Mouse (Mus musculus): ENCODE results near the gene Cldn3. TPM values are rescaled to one million over a fixed set of nuclear protein-coding genes. Genes with fewer than 3 reads are reported as not detected.

The Cldn3 gene
- total and polyA plus RNA-seq, 2 experiments from 2014 or later = 1.4 to 15.2 TPM

DNA sequence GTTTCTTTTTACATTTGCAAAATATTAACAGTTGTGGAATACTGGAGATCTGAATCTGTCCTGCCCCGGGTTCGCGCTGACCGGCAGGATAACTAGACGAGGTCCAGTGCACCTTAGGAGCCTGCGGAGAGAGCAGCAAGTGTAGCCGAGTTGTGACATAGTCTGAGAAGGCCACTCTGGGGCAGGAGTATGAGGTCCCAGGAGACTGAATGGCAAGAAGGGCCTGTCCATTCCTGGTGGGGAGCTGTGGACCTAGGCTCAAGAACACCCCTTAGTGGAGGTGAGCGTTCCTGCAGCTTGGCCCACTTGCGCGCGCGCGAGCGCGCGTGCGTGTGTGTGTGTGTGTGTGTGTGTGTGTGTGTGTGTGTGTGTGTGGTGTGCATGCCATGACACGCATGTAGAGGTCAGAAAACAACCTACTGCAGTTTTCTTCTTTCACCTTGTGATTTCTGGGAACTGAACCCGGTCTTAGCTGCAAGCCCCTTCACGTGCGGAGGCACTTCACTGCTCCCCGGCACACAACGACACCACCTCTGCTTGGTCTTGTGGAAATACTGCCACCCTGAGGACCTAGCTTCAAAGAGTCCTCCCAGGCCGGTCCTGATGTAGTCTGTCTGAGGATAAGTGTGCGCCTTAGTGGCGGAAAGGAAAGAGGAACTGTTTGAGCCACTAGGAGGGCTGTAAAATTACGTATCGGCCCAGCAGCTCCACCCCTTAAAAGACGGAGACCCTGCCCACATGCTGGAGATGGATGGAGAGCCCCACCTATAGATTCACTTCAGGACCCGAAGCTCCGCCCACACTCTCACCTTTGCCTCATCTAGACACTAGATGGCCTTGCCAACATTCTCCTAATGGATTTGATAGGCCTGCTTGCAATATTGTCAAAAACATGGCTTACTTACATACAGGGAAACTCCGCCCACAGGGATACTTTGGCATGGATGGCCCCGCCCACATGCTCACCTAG lies 19.9 kb upstream of the Cldn3 start:
- peak; percentile 43 for DNase-seq (ENCODE audit: low spot score)
- H3K27ac ChIP-seq (ENCODE audit: low read depth) = no peak overlapping the region

DNA sequence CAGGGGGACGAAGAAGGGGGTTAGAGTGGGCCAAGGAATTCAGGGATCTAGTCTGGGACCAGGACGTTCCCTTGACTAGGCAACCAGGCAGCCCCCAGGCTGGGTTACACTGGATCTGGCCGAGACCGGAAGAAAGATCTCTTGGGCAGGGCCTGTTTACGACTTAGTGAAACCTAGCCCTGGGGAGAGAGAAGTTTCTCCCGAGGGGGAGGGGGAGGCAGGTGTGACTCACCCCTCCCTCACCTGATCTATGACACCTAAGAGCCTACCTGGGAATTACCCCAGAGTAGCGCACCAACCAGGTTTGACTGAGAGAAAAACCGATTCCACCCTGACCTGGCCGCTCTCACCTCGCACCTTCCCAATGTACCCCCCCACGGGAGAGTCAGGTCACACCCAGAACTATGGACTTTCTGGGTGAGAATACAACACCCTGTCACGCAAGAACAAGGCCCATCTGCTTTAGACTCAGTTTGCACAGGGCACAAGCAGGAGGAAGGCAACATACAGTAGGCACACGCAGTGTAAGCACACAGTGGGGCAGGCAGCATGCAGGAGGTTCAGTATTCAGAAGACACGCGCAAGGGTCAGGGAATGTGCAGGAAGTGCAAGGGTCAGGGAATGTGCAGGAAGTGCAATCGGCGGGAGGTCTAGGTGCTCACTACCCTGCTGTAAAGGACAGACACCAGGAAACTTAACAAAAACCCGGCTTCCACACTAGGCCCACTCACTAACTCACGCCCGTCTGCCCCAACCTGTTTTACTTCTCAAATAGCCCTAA lies 18.7 kb upstream of the Cldn3 start:
- Histone ChIP-seq H3K4me2 (ENCODE audit: low read depth, low read length) (no peak overlapping the region), H3K9me3 (replicated peaks; ENCODE audit: control insufficient read depth, low read length) (no peaks in the 10 kb centered on the region), H3K36me3 (replicated peaks; ENCODE audit: control insufficient read depth, insufficient read depth, low read length) (no peaks in the 10 kb centered on the region), H3K9ac (replicated peaks; ENCODE audit: low read depth, low read length) (no peak overlapping the region), H3K27ac (ENCODE audit: low read depth) (no peak overlapping the region), H3K4me1 (ENCODE audit: control insufficient read depth, insufficient read depth) (peaks cover 7% of the 10 kb centered on the region; the same call in 1 of the 2 replicates), H3K4me3 (ENCODE audit: low read depth, low read length) (no peak overlapping the region), H3K27me3 (ENCODE audit: control insufficient read depth, insufficient read depth, low read length) (peaks cover 16% of the 10 kb centered on the region)
- ATAC-seq (ENCODE audit: insufficient read depth, low read depth) (no peak), DNase-seq (ENCODE audit: low spot score) (no peak)
- TF ChIP-seq EP300 (IDR thresholded peaks at IDR 0.05; ENCODE audit: low read depth) (no peak), CTCF (IDR thresholded peaks at IDR 0.05; ENCODE audit: low read depth) (no peak)
- 75% methylated on average over 20 of the region's 20 CpGs for WGBS

More for the DNA sequence above, 19.9 kb upstream of the Cldn3 start:
- no peak for TF ChIP-seq EP300 (IDR thresholded peaks at IDR 0.05; ENCODE audit: low read depth)
- peak; percentile 41 for TF ChIP-seq CTCF (IDR thresholded peaks at IDR 0.05; ENCODE audit: low read depth)
- 7% methylated on average over 33 of the region's 33 CpGs for WGBS
- H3K4me1 ChIP-seq (ENCODE audit: control insufficient read depth, insufficient read depth) = peaks cover 7% of the 10 kb centered on the region; the same call in 1 of the 2 replicates
- no peak overlapping the region for H3K9ac ChIP-seq (replicated peaks; ENCODE audit: low read depth, low read length)
- peak overlapping the region; percentile 22 for H3K4me3 ChIP-seq (ENCODE audit: low read depth, low read length)
- no peaks in the 10 kb centered on the region for H3K36me3 ChIP-seq (replicated peaks; ENCODE audit: control insufficient read depth, insufficient read depth, low read length)
- ATAC-seq (ENCODE audit: insufficient read depth, low read depth) = peak; percentile 47; the same call in 1 of the 2 replicates
- H3K4me2 ChIP-seq (ENCODE audit: low read depth, low read length) = peak overlapping the region; percentile 53
- H3K9me3 ChIP-seq (replicated peaks; ENCODE audit: control insufficient read depth, low read length) = no peaks in the 10 kb centered on the region
- peaks cover 16% of the 10 kb centered on the region for H3K27me3 ChIP-seq (ENCODE audit: control insufficient read depth, insufficient read depth, low read length)

DNA sequence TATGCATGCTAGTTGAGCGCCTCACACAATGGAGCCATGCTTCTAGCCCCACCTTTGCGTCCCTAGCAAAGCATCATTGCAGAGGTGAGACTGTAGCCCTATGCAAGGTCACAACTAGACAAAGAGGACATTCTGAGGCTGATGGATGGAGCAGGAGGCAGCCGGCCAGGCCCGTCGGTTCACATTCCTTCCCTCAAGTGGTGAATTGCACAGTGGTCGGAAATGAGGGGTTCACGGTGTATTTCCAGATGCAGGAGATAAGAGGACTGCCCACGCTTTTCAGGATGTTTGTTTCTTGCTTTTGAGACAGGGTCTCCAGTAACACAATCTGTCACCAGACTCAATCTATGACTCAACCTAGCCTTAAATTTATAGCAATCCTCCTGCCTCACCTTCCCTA lies 15.3 kb upstream of the Cldn3 start:
- no peak overlapping the region for H3K4me2 ChIP-seq (ENCODE audit: low read depth, low read length)
- no peak overlapping the region for H3K9ac ChIP-seq (replicated peaks; ENCODE audit: low read depth, low read length)
- peaks cover 10% of the 10 kb centered on the region; the same call in 1 of the 2 replicates for H3K4me1 ChIP-seq (ENCODE audit: control insufficient read depth, insufficient read depth)
- 40% methylated on average over 8 of the region's 8 CpGs for WGBS
- H3K4me3 ChIP-seq (ENCODE audit: low read depth, low read length) = no peak overlapping the region
- no peaks in the 10 kb centered on the region for H3K36me3 ChIP-seq (replicated peaks; ENCODE audit: control insufficient read depth, insufficient read depth, low read length)
- DNase-seq (ENCODE audit: low spot score) (no peak), ATAC-seq (ENCODE audit: insufficient read depth, low read depth) (no peak)
- H3K27ac ChIP-seq (ENCODE audit: low read depth) = no peak overlapping the region
- TF ChIP-seq CTCF (IDR thresholded peaks at IDR 0.05; ENCODE audit: low read depth) (no peak), EP300 (IDR thresholded peaks at IDR 0.05; ENCODE audit: low read depth) (no peak)
- H3K27me3 ChIP-seq (ENCODE audit: control insufficient read depth, insufficient read depth, low read length) = peaks cover 16% of the 10 kb centered on the region
- H3K9me3 ChIP-seq (replicated peaks; ENCODE audit: control insufficient read depth, low read length) = no peaks in the 10 kb centered on the region

DNA sequence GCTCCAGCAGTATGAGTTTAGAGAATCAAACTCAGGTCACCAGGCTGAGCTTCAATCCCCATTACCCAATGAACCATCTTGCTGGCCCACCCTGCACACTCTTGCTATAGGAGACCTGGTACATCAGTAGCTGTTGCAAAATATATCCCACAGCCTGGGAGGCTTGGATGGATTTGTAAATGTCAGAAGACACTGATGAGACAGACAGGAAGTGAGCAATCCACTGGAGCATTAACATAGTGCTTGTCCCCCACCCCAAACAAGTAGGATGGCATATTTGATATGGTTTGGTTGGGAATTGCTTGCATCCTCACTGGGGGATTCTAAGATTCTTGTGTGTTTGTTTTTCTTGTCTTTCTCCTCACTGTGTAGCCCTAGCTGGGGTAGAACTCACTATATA lies 12.9 kb upstream of the Cldn3 start:
- ATAC-seq (ENCODE audit: insufficient read depth, low read depth) (no peak), DNase-seq (ENCODE audit: low spot score) (no peak)
- Histone ChIP-seq H3K27me3 (ENCODE audit: control insufficient read depth, insufficient read depth, low read length) (no peaks in the 10 kb centered on the region), H3K4me1 (ENCODE audit: control insufficient read depth, insufficient read depth) (peaks cover 4% of the 10 kb centered on the region; the same call in 1 of the 2 replicates), H3K9ac (replicated peaks; ENCODE audit: low read depth, low read length) (no peak overlapping the region), H3K27ac (ENCODE audit: low read depth) (no peak overlapping the region), H3K4me2 (ENCODE audit: low read depth, low read length) (no peak overlapping the region), H3K4me3 (ENCODE audit: low read depth, low read length) (no peak overlapping the region), H3K36me3 (replicated peaks; ENCODE audit: control insufficient read depth, insufficient read depth, low read length) (no peaks in the 10 kb centered on the region), H3K9me3 (replicated peaks; ENCODE audit: control insufficient read depth, low read length) (no peaks in the 10 kb centered on the region)
- TF ChIP-seq EP300 (IDR thresholded peaks at IDR 0.05; ENCODE audit: low read depth) = no peak
- TF ChIP-seq CTCF (IDR thresholded peaks at IDR 0.05; ENCODE audit: low read depth) = no peak

DNA sequence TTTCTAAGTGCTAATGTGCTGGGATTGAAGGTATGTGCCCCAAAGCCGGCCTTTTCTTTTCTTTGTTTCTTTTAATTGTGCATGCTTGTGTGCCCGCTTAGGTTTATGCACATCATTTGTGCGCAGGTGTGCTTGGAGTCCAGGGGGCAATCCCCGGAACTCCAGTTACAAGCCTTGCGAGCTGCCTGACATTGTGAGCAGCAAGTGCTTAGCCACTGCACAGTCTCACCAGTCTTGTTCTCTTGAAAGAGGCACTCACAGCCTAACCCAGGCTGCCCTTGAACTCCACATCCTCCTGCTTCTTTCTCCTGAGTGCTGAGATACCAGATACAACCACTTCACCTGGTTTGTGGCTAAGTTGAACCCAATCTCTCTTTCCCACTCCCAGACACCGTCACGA lies 12.5 kb upstream of the Cldn3 start:
- TF ChIP-seq CTCF (IDR thresholded peaks at IDR 0.05; ENCODE audit: low read depth) (no peak), EP300 (IDR thresholded peaks at IDR 0.05; ENCODE audit: low read depth) (no peak)
- Histone ChIP-seq H3K4me1 (ENCODE audit: control insufficient read depth, insufficient read depth) (peaks cover 4% of the 10 kb centered on the region; the same call in 1 of the 2 replicates), H3K9me3 (replicated peaks; ENCODE audit: control insufficient read depth, low read length) (no peaks in the 10 kb centered on the region), H3K9ac (replicated peaks; ENCODE audit: low read depth, low read length) (no peak overlapping the region), H3K36me3 (replicated peaks; ENCODE audit: control insufficient read depth, insufficient read depth, low read length) (no peaks in the 10 kb centered on the region), H3K27ac (ENCODE audit: low read depth) (no peak overlapping the region), H3K4me2 (ENCODE audit: low read depth, low read length) (no peak overlapping the region), H3K27me3 (ENCODE audit: control insufficient read depth, insufficient read depth, low read length) (no peaks in the 10 kb centered on the region), H3K4me3 (ENCODE audit: low read depth, low read length) (no peak overlapping the region)
- WGBS = 75% methylated on average over 7 of the region's 7 CpGs
- no peak for DNase-seq (ENCODE audit: low spot score)
- ATAC-seq (ENCODE audit: insufficient read depth, low read depth) = no peak
